Mouse (Mus musculus) megakaryocyte, embryonic 14.5 days (primary cell): Measurements from ENCODE around the gene Wfdc2. TPM values are rescaled to one million over a fixed set of nuclear protein-coding genes. Genes with fewer than 3 reads are reported as not detected.
A peak's percentile ranks its signal among the peaks of the same experiment; 100 is the strongest.

Experiments
- H3K27me3 ChIP-seq: replicated peaks from 2 replicates; pipeline ENCODE3; 2012; ENCODE audit warnings: inconsistent platforms
- H3K36me3 ChIP-seq: replicated peaks from 2 replicates; pipeline ENCODE3; 2012; ENCODE audit warnings: low read length, inconsistent platforms, mixed read lengths
- H3K4me1 ChIP-seq: 2 replicates; pipeline ENCODE4 v1.6.1; 2012; ENCODE audit warnings: inconsistent platforms
- H3K4me3 ChIP-seq: replicated peaks from 2 replicates; pipeline ENCODE3; 2012; ENCODE audit warnings: moderate library complexity, mild to moderate bottlenecking, inconsistent platforms
- H3K9me3 ChIP-seq: 2 replicates; pipeline ENCODE4 v1.6.1; 2012; ENCODE audit warnings: inconsistent platforms
- FLI1 ChIP-seq: IDR thresholded peaks from 2 replicates; pipeline ENCODE4 v1.6.1; 2012; ENCODE audit warnings: low read length, inconsistent platforms, mixed read lengths
- GATA1 ChIP-seq: IDR thresholded peaks from 3 replicates; pipeline ENCODE4 v1.6.1; 2012; ENCODE audit warnings: mixed read lengths, low read length, inconsistent platforms, borderline replicate concordance
- polyA plus RNA-seq: library from polyadenylated mRNA; stranded (reverse); fragments of >175 nt; gene quantifications from 2 replicates; pipeline ENCODE4 v1.2.3, GENCODE M21; 2012; ENCODE audit warnings: low replicate concordance; ENCODE audit not compliant: insufficient read depth

Gene Wfdc2
- 0.48 TPM in 1 of 2 replicates, not detected in the other for polyA plus RNA-seq

GRCm38 (mm10) chr2:164562391-164563188, at the start of gene Wfdc2:
Wfdc2 (plus strand) TSS chr2:164562413.
- peak within 1 kb of the TSS; percentile 84 for H3K4me3 ChIP-seq
- H3K9me3 ChIP-seq = peaks cover 32% of the 10 kb centered on the region
- H3K36me3 ChIP-seq = no peaks in the 10 kb centered on the region
- H3K27me3 ChIP-seq = peaks cover 59% of the 10 kb centered on the region
- no peak for TF ChIP-seq FLI1
- no peak for TF ChIP-seq GATA1
- H3K4me1 ChIP-seq = peaks cover 30% of the 10 kb centered on the region

- TF ChIP-seq GATA1 = no peak
- TF ChIP-seq FLI1 = no peak
- Histone ChIP-seq H3K27me3 (peaks cover 70% of the 10 kb centered on the region), H3K36me3 (peaks cover 3% of the 10 kb centered on the region), H3K4me3 (no peak overlapping the region), H3K9me3 (peaks cover 11% of the 10 kb centered on the region), H3K4me1 (peaks cover 7% of the 10 kb centered on the region)
Observed at GRCm38 (mm10) chr2:164513389-164513788, 48.8 kb upstream of the Wfdc2 start.

GRCm38 (mm10) chr2:164514916-164515315, 47.3 kb upstream of the Wfdc2 start:
- Histone ChIP-seq H3K9me3 (peaks cover 11% of the 10 kb centered on the region), H3K36me3 (no peaks in the 10 kb centered on the region), H3K27me3 (peaks cover 70% of the 10 kb centered on the region), H3K4me1 (peaks cover 7% of the 10 kb centered on the region), H3K4me3 (no peak overlapping the region)
- TF ChIP-seq GATA1 (no peak), FLI1 (no peak)

- Histone ChIP-seq H3K36me3 (no peaks in the 10 kb centered on the region), H3K4me3 (no peak overlapping the region), H3K9me3 (peaks cover 11% of the 10 kb centered on the region), H3K4me1 (peaks cover 12% of the 10 kb centered on the region), H3K27me3 (peaks cover 65% of the 10 kb centered on the region)
- TF ChIP-seq FLI1 = no peak
- TF ChIP-seq GATA1 = no peak
Observed at GRCm38 (mm10) chr2:164515897-164516296, 46.3 kb upstream of the Wfdc2 start.

- Histone ChIP-seq H3K27me3 (peaks cover 59% of the 10 kb centered on the region), H3K36me3 (no peaks in the 10 kb centered on the region), H3K9me3 (peaks cover 11% of the 10 kb centered on the region), H3K4me3 (no peak overlapping the region), H3K4me1 (peaks cover 19% of the 10 kb centered on the region)
- TF ChIP-seq FLI1 = no peak
- TF ChIP-seq GATA1 = no peak
Observed at GRCm38 (mm10) chr2:164516592-164516991, 45.6 kb upstream of the Wfdc2 start.

- no peak for TF ChIP-seq FLI1
- no peak for TF ChIP-seq GATA1
Observed at GRCm38 (mm10) chr2:164517485-164518221, 44.6 kb upstream of the Wfdc2 start.

GRCm38 (mm10) chr2:164518266-164519170, 43.7 kb upstream of the Wfdc2 start:
- Histone ChIP-seq H3K27me3 (peaks cover 55% of the 10 kb centered on the region), H3K36me3 (no peaks in the 10 kb centered on the region), H3K4me1 (peaks cover 31% of the 10 kb centered on the region), H3K9me3 (peaks cover 19% of the 10 kb centered on the region), H3K4me3 (no peak overlapping the region)
- TF ChIP-seq GATA1 = no peak
- no peak for TF ChIP-seq FLI1

More at GRCm38 (mm10) chr2:164517485-164518221, 44.6 kb upstream of the Wfdc2 start:
- H3K4me3 ChIP-seq = no peak overlapping the region
- H3K9me3 ChIP-seq = peaks cover 11% of the 10 kb centered on the region
- H3K36me3 ChIP-seq = no peaks in the 10 kb centered on the region
- H3K27me3 ChIP-seq = peaks cover 57% of the 10 kb centered on the region
- H3K4me1 ChIP-seq = peaks cover 23% of the 10 kb centered on the region

GRCm38 (mm10) chr2:164519171-164519526, 43.1 kb upstream of the Wfdc2 start:
- TF ChIP-seq FLI1 = no peak
- no peak for TF ChIP-seq GATA1
- Histone ChIP-seq H3K4me3 (no peak overlapping the region), H3K27me3 (peaks cover 49% of the 10 kb centered on the region), H3K36me3 (no peaks in the 10 kb centered on the region), H3K4me1 (peaks cover 32% of the 10 kb centered on the region), H3K9me3 (peaks cover 20% of the 10 kb centered on the region)

GRCm38 (mm10) chr2:164520782-164521181, 41.4 kb upstream of the Wfdc2 start:
- TF ChIP-seq GATA1 = no peak
- no peak for TF ChIP-seq FLI1
- Histone ChIP-seq H3K27me3 (peaks cover 39% of the 10 kb centered on the region), H3K9me3 (peaks cover 34% of the 10 kb centered on the region), H3K36me3 (no peaks in the 10 kb centered on the region), H3K4me1 (peaks cover 32% of the 10 kb centered on the region), H3K4me3 (no peak overlapping the region)
